Mouse (Mus musculus) liver, embryonic 14.5 days (tissue): ENCODE measurements around the gene Tns3.

Experiments used
- CTCF ChIP-seq: IDR thresholded peaks from 2 replicates; pipeline ENCODE4 v1.5.1; 2016; ENCODE audit warnings: antibody characterized with exemption, low read depth, control low read depth
- EP300 ChIP-seq: IDR thresholded peaks from 2 replicates; pipeline ENCODE4 v1.6.1; 2016; ENCODE audit warnings: antibody characterized with exemption, low read depth

- TF ChIP-seq CTCF: no peak
- TF ChIP-seq EP300: no peak
Observed at GRCm38 (mm10) chr11:8632163-8632562, 32.2 kb downstream of the Tns3 start.
